Mouse (Mus musculus) limb, embryonic 14.5 days (tissue): Measurements from ENCODE around the gene Cacna1s. TPM values are rescaled to one million over a fixed set of nuclear protein-coding genes. Genes with fewer than 3 reads are reported as not detected.

Experiments
- ATAC-seq: fragments of 200-750 bp; cut with Nextera tagmentation; 2 replicates; pipeline ENCODE4 v1.8.0; 2017; ENCODE audit warnings: low read depth, moderate number of reproducible peaks, moderate TSS enrichment; ENCODE audit not compliant: low FRiP score
- DNase-seq: peaks from one replicate; pipeline ENCODE4 v3.0.0-alpha.2; 2015; ENCODE audit warnings: low spot score
- H3K27ac ChIP-seq: fragments of 300-500 bp; sonication (generic); replicated peaks from 2 replicates; pipeline ENCODE4 v1.5.1; 2014; ENCODE audit warnings: low read depth, mild to moderate bottlenecking, low read length, moderate library complexity, mixed read lengths
- H3K27me3 ChIP-seq: fragments of 300-500 bp; sonication (generic); 2 replicates; pipeline ENCODE4 v1.6.1; 2014; ENCODE audit warnings: low read length, mixed read lengths; ENCODE audit not compliant: control insufficient read depth, insufficient read depth
- H3K36me3 ChIP-seq: fragments of 300-500 bp; sonication (generic); 2 replicates; pipeline ENCODE4 v1.6.1; 2014; ENCODE audit warnings: mild to moderate bottlenecking, low read length, moderate library complexity, mixed read lengths; ENCODE audit not compliant: control insufficient read depth, insufficient read depth
- H3K4me1 ChIP-seq: fragments of 300-500 bp; sonication (generic); 2 replicates; pipeline ENCODE4 v1.6.1; 2014; ENCODE audit warnings: antibody characterized with exemption, low read length, mixed read lengths; ENCODE audit not compliant: control insufficient read depth, insufficient read depth
- H3K4me2 ChIP-seq: fragments of 300-500 bp; sonication (generic); replicated peaks from 2 replicates; pipeline ENCODE4 v1.6.1; 2014; ENCODE audit warnings: low read depth, mild to moderate bottlenecking, low read length, moderate library complexity; ENCODE audit not compliant: severe bottlenecking
- H3K4me3 ChIP-seq: fragments of 300-500 bp; sonication (generic); replicated peaks from 2 replicates; pipeline ENCODE4 v1.5.1; 2014; ENCODE audit warnings: low read length
- H3K9ac ChIP-seq: fragments of 300-500 bp; sonication (generic); 2 replicates; pipeline ENCODE4 v1.6.1; 2014; ENCODE audit warnings: mild to moderate bottlenecking, low read depth, low read length, moderate library complexity; ENCODE audit not compliant: severe bottlenecking
- H3K9me3 ChIP-seq: fragments of 300-500 bp; sonication (generic); 2 replicates; pipeline ENCODE4 v1.6.1; 2016; ENCODE audit warnings: low read length; ENCODE audit not compliant: control insufficient read depth
- POLR2A ChIP-seq: fragments of 200-500 bp; IDR thresholded peaks from 2 replicates; pipeline ENCODE4 v1.8.0; 2012; ENCODE audit warnings: inconsistent platforms, mild to moderate bottlenecking, moderate library complexity, borderline replicate concordance; ENCODE audit not compliant: insufficient read depth, insufficient read length; ENCODE audit errors: extremely low read depth
- WGBS: fragments of 180-500 bp; shearing (Covaris S2); extraction: QIAGEN DNeasy Blood & Tissue Kit; methylation state at CpG from one replicate; pipeline ENCODE4 v1.1.7; 2014; 5-methylcytosine and 5-hydroxymethylcytosine counted together
- polyA plus RNA-seq, 2 experiments: library from polyadenylated mRNA; depleted of rRNA in 1 of 2; stranded (reverse) in 1 of 2; unstranded in 1 of 2; fragments of >200 nt; fragmentation: Nextera tagmentation in 1 of 2; extraction: Ambion mirVana in 1 of 2; gene quantifications; 2 replicates each; pipeline versions ENCODE4 v1.2.1 to v1.2.3; 2012 to 2014

Cacna1s gene
- polyA plus RNA-seq, 2 experiments = 6.9 to 16.6 TPM

GRCm38 (mm10) chr1:136051013-136051315 lies 1.6 kb upstream of the Cacna1s start:
- WGBS = under 1% methylated on average over 31 of the region's 36 CpGs

GRCm38 (mm10) chr1:136051465-136051864 lies 1.1 kb upstream of the Cacna1s start:
- ATAC-seq (peak; percentile 86), DNase-seq (peak; percentile 91)
- Histone ChIP-seq H3K27ac (no peak overlapping the region), H3K9ac (peak overlapping the region; percentile 1; the same call in 1 of the 2 replicates), H3K27me3 (peaks cover 33% of the 10 kb centered on the region), H3K36me3 (no peaks in the 10 kb centered on the region), H3K9me3 (no peaks in the 10 kb centered on the region), H3K4me1 (peaks cover 4% of the 10 kb centered on the region; the same call in 1 of the 2 replicates), H3K4me3 (peak overlapping the region; percentile 33), H3K4me2 (peak overlapping the region; percentile 50)
- WGBS = 0% methylated on average over 6 of the region's 6 CpGs
- no peak for TF ChIP-seq POLR2A

More at GRCm38 (mm10) chr1:136051013-136051315, 1.6 kb upstream of the Cacna1s start:
- DNase-seq = no peak
- Histone ChIP-seq H3K4me1 (peaks cover 4% of the 10 kb centered on the region; the same call in 1 of the 2 replicates), H3K9ac (peak overlapping the region; percentile 1; the same call in 1 of the 2 replicates), H3K27ac (no peak overlapping the region), H3K4me3 (peak overlapping the region; percentile 33), H3K36me3 (no peaks in the 10 kb centered on the region), H3K4me2 (peak overlapping the region; percentile 50), H3K27me3 (peaks cover 33% of the 10 kb centered on the region), H3K9me3 (no peaks in the 10 kb centered on the region)
- ATAC-seq = peak; percentile 10; the same call in 1 of the 2 replicates
- TF ChIP-seq POLR2A = no peak

- 76% methylated on average over 3 of the region's 3 CpGs for WGBS
Measured at GRCm38 (mm10) chr1:136055771-136056170, 3.2 kb downstream of the Cacna1s start.

GRCm38 (mm10) chr1:136058594-136058993 lies 6.0 kb downstream of the Cacna1s start:
- Histone ChIP-seq H3K27me3 (no peaks in the 10 kb centered on the region), H3K27ac (no peak overlapping the region), H3K9ac (no peak overlapping the region), H3K4me3 (no peak overlapping the region), H3K9me3 (no peaks in the 10 kb centered on the region), H3K4me1 (no peaks in the 10 kb centered on the region), H3K36me3 (no peaks in the 10 kb centered on the region), H3K4me2 (no peak overlapping the region)
- no peak for DNase-seq
- no peak for TF ChIP-seq POLR2A
- 43% methylated on average over 3 of the region's 3 CpGs for WGBS
- ATAC-seq = no peak

More at GRCm38 (mm10) chr1:136055771-136056170, 3.2 kb downstream of the Cacna1s start:
- Histone ChIP-seq H3K36me3 (no peaks in the 10 kb centered on the region), H3K27ac (no peak overlapping the region), H3K4me3 (no peak overlapping the region), H3K4me1 (peaks cover 1% of the 10 kb centered on the region; the same call in 1 of the 2 replicates), H3K9ac (no peak overlapping the region), H3K27me3 (peaks cover 10% of the 10 kb centered on the region), H3K9me3 (no peaks in the 10 kb centered on the region), H3K4me2 (no peak overlapping the region)
- no peak for TF ChIP-seq POLR2A
- ATAC-seq (no peak), DNase-seq (no peak)

- ATAC-seq = 0 out of 2 replicates have a peak, but pooled peaks have one; percentile 35
Measured at GRCm38 (mm10) chr1:136061041-136061789, 8.7 kb downstream of the Cacna1s start.

More at GRCm38 (mm10) chr1:136061041-136061789, 8.7 kb downstream of the Cacna1s start:
- H3K9ac ChIP-seq = no peak overlapping the region
- H3K27me3 ChIP-seq = no peaks in the 10 kb centered on the region
- H3K4me2 ChIP-seq = no peak overlapping the region
- no peak overlapping the region for H3K4me3 ChIP-seq
- no peaks in the 10 kb centered on the region for H3K9me3 ChIP-seq
- no peak for TF ChIP-seq POLR2A
- H3K4me1 ChIP-seq = no peaks in the 10 kb centered on the region
- H3K36me3 ChIP-seq = no peaks in the 10 kb centered on the region
- 43% methylated on average over 9 of the region's 9 CpGs for WGBS
- no peak overlapping the region for H3K27ac ChIP-seq
- DNase-seq = no peak
